Mouse (Mus musculus): ENCODE measurements around the gene Fitm2.
A peak's percentile ranks its signal among the peaks of the same experiment; 100 is the strongest.

Fitm2 gene

DNA sequence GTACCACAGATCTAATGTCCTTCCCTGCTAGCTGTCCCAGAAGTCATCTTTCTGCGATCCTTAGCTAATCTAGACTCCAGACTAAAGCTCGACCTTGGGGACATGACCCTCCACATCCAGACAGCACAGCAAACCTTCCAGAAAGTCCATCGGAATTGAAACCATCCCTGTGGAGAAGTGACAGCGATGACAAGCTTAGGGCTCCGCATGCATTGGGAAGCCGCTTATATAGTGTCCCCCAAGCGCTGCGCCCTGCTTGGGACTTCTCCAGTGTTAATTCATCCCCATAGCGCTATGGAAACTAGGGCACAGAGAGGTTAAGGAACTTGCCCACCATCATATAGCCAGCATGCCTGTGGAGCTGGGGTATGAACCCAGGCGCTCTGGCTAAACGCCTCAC is 9.6 kb downstream of the Fitm2 start:
- peak; percentile 7 for DNase-seq

DNA sequence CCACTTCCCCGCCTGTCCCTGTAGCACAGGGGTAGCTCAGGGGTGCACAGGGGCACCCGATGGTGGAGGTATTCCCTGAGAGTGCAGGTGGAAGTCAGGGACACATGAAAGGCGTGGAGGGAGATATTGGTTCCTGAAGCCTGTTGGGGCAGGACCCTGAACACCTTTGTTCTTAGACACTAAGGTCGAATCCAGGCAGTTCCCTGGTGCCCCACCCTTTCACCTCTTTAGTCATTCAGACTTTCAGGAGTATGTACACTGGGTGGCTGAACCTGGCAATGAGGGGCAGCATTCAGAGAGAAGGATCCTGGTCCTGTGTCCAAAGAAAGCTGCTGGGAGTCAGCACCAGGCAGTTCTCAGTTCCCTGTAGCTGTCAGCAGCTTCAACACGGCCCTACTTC is 10.0 kb downstream of the Fitm2 start:
- DNase-seq = no peak

DNA sequence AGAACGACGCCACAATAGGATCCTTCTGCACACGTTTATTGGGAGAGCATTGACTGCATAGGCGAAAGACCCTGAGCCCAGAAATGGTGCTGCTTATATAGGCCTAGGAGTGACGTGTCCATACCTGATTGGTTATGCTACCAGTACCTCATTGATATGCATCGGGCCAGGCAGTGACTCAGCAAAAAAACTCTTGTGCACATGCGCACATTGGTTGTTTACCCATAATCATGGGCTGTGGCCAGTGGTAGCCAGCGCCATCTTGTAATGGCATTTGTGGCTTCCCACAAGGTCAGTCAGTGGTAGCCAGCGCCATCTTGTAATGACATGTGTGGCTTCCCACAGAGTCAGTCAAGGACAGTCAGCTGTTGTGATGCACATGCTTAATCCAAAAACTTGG is 11.1 kb downstream of the Fitm2 start:
- DNase-seq = peak; percentile 4

DNA sequence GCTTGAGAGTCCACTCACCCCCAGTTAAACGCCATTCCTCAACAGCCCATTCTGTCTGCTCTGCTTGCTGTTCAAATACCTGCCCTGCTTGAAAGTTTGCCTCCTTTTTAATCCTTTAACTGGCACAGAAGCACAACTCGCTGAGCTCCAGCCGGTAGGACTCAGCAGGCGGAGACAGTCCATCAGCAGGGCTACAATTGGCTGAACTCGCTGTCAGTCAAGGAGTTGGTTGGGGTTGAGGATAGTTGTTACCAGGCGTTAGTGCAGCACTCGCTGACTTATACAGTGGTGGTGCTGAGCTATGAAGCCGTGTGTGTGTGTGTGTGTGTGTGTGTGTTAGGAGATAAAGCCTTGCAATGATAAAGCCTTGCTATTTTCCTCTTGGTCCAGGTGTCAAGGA is 11.8 kb downstream of the Fitm2 start:
- peak; percentile 5 for DNase-seq

DNA sequence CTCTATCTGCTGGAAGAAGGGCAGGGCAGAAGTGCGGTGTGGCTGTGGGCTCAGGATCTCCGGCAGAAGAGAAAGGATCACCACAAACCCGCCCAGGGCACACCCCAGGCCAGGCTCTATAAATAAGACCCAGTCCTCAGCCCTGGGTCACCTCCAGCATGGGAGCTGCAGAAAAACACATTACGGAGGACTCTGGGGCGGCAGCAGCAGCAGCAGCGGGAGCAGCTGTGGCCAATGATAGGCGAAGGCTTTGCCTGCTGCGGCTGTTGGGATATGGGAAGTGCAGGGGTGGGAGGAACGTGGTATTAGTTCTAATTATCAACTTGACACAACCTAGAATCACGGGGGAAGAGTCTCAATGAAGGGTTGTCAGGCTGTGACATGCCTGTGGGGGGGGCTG is 13.0 kb downstream of the Fitm2 start:
- peak; percentile 25 for DNase-seq

DNA sequence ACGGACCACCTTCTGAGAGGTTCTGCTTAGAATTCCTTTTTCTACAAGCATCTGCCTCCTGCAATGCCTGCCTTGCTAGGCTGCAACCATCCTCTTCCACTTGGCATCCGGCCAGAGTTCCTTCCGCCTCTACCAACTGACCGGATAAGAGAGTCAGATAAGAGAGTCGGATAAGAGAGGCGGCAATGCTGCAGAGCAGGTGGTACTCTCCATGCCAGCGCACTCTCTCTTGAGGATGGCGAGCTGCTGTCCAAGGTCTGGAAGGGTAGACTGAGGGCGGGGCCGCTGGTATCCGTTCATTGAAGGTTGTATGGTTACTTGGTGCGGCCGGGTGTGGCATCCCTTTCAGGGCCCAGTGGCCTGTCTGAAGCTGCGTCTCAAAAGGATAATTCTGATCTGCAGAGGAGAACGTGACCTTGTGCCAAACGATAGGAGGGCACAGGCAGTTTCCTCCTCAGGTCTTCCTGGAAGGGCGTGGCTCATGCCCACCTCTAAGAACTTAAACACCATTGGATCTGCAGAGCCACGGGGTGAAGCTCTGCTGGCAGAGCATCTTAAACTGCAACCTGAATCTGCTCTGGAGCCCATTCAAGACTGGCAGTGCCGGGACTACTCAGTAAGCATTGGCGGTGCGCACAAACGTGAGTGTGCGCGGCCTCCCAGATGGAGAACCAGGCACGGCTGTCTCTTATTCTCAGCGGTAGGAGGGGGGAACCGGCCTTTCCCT is 13.7 kb downstream of the Fitm2 start:
- peak; percentile 60 for DNase-seq

DNA sequence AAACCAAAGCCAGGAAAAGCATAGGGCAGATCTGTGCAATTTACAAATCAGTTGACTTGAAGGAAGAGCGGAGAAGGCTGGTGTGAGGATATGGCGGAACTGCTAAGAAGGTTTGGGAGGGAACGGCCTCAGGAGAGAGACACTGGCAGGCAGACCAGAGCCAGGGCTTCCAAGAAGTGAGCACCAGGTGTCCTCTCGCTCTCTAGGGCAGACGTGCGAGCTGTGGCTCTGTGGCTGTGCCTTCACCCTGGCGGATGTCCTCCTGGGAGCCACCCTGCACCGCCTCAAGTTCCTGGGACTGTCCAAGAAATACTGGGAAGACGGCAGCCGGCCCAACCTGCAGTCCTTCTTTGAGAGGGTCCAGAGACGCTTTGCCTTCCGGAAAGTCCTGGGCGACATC is 19.1 kb downstream of the Fitm2 start:
- DNase-seq = no peak

DNA sequence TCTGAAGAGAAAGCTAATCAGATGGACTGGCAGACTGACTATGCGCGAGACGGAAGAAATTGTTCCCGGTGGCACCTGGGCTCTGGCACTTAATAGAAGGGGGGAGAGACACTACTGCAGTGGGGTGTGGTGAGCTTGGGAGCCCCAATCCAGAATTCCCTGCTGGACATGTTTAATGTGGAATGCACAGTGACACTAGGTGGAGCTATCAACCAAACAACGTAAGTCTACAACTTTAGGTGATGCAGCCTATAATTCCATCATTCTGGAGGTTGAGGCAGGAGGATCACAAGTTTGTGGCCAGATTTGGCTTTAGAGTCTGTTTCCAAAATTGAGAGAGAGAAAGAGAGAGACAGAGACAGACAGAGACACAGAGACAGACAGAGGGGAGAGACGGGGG is 19.7 kb downstream of the Fitm2 start:
- DNase-seq = no peak

DNA sequence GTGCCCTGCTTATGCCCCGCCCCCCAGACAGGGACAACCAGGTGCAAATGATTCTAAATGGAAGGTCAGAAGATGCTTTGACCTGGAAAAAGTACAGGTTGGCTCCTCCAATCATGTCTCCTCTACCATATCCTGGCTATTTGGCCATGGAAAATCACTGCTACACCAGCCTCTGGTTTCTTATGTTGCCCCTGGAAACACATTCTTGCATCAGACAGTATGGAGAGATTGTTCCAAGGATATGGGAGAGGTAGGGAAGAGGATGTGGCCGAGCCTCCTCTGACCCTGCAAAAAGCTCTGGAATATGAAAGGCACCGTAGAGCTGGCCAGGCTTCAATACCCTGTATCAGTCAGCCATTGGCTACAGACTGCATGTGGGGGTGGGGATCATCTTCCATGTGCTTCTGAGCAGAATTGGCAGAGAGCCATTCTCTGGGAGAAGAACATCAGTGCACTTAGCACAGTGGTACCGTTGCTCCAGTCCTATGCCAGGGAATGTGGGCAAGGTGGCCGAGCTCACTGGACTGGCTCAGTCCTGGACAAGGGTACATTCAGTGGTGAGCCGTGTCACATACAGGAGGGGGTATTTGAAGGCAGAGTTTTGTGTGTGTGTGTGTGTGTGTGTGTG is 21.6 kb downstream of the Fitm2 start:
- peak; percentile 56 for DNase-seq

DNA sequence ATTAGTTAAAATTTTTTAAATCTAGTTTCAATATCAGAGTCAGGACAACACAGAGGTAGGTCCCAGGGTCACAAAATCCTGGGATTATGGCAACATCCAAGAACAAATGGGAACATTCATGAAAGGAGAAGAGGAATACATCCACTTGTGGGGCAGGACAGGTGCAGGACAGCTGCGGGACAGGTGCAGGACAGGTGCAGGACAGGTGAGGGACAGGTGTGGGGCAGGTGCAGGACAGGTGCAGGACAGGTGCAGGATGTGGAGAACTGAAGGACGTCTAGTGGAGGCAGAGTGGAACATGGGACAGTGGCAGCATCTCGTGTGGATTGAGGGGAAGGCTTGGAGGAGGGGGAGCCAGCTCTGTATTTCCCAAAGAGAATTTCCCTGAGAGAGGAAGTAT is 23.2 kb downstream of the Fitm2 start:
- DNase-seq = no peak

DNA sequence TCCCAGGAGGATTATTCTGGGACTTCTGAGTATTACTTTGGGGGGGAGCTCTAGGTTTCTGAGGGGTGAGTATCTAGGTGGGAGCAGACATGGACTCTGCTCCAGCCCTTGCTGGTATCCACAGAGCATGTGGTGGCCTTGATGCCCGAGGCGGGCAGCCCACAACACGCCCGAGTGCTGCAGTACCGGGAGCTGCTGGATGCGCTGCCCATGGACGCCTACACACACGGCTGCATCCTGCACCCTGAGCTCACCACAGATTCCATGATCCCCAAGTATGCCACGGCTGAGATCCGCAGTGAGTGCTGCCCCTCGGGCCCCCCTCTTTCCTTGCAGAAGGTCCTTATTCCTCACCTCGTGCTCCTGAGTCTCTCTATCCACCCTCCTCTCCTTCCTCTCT is 25.1 kb downstream of the Fitm2 start:
- DNase-seq = no peak

DNA sequence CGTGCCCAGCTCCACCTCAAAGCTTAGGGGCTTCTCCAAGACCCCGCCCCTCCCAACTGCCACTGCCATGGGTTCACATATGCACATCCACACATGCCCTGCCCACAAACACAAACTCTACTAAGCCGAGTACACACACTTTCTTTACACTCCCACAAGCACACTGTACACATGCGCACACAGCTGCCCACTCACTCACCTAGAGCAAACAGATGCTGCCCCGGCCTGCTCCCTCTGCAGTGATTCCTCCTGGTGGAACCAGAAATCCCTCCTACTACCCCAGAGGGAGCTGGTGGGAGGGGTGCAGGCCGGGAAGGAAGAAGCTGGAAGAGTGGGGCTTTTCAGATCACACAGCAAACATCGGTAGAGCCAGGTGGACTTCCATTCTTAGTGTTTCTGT is 28.4 kb downstream of the Fitm2 start:
- no peak for DNase-seq

DNA sequence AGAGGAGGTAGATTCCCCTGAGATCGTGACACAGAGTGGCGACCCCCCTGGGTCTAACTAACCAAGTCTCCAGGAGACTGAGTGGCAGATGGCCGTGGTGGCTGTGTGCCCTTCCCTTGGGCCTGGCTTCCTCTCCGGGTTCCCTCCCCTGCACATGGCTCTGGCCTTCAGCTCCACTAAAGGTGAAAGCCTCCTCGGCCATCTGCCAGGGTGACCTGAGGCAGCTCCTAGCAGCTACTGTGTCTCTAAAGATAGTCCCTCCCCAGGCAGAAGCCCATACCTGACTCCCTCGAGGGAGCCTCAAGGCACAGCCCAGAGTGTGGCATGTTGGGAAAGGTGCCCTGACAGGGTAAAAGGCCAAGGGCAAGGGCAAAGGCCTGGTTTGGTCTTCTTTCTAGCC is 28.9 kb downstream of the Fitm2 start:
- DNase-seq = peak; percentile 90

DNA sequence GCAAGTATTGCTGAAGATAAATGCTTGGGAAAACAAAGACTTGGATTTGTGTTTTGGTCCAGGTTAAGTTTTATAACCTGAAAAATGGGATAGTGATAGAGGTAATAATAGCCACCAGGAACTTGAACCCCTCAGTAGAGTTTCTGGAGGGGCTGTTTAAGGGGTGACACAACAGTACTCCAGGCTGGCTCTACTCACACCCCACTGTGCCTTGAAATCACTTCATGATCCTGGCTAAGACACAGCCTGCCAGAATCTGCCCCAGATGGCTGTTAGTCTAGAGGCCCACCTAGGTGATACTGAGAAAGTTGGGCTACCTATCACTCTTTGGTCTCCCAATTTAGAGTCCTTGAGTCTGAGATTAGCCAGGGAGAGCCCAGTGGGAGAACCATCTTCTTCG is 32.9 kb downstream of the Fitm2 start:
- no peak for DNase-seq

DNA sequence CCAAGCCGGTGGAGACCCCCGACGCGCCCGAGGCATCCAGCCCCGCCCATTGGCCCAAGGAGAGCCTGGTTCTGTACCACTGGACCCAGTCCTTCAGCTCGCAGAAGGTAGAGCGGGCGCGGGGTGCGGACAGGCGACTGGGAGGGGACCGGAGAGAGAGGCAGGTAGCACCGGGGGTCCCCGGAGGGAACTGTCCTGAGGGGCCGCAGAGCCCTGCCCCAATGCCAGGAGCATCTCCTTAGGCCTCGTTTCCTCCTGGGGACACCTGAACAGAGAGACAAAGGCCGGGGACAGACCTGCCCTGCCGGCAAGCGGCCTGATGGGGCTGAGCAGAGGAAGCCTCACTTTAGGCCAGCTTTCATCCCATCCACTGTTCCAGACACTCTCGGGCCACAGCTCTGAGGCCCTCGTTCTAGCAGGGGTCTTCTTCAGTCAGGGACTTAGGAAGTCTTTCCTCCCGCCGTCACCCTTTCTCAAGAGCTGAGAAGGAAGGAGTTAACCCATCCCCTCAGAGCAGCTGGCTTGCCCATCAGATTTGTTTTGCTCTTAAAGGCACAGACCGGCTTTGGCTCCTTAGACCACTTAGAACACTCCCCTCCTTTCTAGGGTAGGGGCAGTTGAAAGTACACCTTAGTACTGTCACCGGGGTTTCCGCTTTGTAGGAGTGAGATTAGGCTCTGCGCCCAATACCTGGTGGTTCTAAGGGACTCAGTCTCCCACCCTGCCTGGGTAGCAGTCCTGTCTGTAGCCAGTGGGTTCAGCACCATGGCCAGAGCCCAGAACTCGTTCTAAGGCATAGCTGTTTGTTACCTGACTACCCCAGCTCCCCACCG is 33.6 kb downstream of the Fitm2 start:
- DNase-seq = peak; percentile 61

DNA sequence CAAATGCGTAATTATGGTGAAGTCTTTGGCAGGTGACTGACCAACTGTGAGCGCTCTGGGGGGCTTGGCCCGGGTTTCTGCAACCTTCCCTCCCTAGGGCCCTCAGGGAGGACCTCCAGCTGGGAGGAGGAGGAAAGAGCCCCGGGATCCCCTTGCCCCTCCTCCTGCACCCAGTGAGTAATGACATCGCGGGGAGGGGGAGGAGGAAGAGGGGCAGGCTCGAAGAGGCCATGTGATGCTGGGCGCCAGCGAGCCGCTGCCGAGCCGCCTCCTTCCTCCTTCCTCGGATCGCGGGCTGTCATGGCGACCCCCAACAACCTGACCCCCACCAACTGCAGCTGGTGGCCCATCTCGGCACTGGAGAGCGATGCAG is 34.2 kb downstream of the Fitm2 start, which contains the start of gene Gdap1l1:
Gene Gdap1l1, plus strand, starts transcription at position 231 of the 373 bp plus-strand sequence.
- DNase-seq = peak; percentile 87

DNA sequence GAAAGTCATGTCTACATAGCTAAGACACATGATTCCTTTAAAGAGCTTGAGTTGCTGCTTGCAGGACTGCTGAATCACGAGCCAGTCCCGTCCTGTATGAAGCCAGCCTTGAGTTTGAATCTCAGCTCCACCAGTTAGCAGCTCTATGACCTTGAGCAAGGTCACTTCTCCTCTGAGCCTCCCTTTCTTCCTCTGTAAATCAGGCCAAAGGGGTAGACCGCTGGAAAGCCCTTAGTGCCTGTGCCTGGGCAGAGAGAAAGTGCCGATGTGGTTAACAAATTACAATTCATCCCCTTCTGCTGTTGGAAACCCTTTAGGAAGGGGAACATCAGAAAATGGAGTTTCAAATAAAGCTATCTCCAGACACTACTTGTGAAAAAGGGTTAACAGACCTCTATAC is 34.6 kb downstream of the Fitm2 start:
- DNase-seq = peak; percentile 50

DNA sequence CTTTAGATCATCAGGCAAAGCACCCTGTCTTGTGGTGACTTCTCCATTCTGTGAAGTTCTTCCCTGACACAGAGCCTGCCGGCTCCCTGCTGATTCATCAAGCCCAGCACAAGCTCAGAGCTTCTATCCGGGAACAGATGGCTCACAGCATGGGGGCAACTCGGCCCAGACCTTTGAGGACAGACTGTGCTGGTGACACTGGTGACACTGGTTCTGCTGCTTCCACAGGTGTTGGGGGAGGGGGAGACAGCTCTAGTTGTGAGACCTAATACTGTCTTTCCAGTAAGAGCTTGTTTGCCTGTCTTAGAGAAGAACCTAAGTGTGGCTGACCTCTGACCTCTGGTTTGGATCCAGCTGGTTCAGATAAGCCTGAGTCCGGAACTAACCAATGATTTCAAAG is 38.5 kb downstream of the Fitm2 start:
- DNase-seq = peak; percentile 97

DNA sequence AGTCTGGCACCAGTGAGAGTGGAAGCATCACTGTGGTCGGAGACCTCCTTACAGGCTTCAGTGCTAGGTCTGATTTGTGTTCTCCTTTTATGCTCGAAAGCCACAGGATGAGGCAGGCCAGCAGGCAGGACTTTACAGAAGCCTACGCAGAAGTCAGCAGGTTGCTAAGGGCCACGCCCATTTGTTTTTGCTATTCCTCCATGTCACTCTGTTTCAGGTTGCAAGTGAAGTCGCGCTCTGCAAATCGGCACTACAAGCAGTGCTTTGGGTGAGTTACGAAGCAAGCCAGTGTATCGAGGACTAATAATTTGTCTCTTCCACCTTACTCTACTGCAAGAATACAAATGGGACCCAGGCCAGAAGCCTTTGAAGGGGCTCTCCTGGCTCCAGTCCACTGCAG is 41.1 kb downstream of the Fitm2 start:
- peak; percentile 22 for DNase-seq

DNA sequence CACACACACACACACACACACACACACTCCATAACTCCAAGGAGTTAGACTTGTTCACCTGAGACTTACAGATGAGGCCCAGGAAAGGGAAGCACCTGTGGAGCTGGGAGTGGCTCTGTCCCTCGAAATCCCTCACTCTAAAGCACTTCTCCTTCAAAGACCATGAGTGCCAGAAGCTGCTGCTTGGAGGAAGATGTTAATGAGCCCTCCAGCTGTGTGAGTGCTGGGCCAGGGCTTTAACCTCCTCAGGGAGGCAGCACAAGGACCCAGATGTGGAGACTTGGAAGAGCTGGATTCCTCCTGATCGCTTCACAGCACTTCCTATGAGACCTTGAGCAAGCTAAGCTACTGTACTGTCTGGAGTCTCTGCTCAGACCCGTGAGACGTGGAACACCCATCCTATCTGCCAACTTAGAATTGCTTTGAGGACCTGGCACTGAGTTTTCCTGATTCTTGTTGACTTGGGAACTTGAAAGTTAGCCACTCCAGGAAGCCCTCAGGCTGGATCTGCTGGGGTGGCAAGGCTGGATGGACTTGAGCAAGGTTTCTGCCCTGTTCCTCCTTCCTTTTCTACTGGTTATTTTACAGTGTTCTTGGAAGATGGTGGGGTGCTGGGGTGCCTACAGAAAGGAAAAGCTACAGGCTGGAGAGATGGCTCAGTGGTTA is 44.0 kb downstream of the Fitm2 start:
- no peak for DNase-seq

DNA sequence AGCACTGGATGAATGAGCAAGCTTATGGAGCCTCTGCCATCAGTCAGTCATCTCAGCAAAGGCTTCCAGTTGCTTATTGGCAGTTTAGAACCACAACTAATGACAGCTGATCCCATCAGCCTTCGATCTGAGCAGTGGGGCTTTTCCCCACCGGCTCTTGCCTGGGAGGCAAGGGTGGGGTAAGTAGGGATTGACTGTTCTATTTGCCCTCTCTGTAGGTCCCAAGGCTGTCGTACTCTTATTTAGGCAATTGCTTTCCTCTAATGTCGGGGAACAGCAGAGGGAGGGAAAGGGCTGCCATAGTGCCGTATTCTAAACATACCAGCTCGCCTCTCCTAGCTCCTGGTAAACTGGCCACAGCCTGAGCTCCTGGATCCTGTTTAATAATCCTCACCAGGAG is 47.8 kb downstream of the Fitm2 start, which contains the start of gene Oser1:
Gene Oser1, minus strand, starts transcription at position 101 of the 400 bp plus-strand sequence.
- DNase-seq = no peak

DNA sequence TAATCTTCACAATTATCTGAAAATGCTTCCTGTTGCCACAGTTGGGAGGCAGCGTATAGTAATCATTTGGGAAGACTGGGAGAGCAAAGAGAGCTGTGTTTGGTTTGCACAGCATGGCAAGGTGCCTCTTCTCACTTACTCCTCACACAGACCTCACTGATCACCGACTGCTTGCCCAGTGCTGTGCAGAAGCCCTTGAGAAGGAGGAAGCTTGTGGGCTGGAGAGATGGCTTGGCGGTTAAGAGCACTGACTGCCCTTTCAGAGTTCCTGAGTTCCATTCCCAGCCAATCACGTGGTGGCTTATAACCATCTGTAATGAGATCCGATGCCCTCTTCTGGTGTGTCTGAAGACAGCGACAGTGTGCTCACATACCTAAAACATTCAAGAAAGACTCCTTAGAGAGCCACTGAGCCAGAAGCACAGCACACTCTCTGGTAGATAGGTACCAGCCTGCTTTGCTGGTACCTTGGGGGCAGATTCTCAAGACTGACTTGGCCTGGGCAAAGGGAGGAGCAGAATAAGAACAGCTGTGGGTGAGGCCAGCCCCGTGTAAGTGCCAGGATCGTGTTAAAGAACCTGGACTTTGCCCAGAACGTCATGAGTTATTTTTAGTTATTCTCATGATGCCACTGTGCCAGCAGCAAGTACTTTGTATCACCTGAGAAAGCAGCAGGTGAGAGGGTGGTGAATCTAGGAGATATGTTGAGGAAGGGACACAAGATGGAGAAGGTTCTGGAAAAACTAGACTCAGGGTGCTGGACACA is 49.4 kb downstream of the Fitm2 start:
- DNase-seq = no peak

Data from cerebellum, adult 11-12 months (tissue).